Mouse (Mus musculus): ENCODE data around the gene Ccdc142.

The Ccdc142 gene

GRCm38 (mm10) chr6:83101316-83101687 is at the start of gene Ccdc142, which contains the start of gene Gm42688:
TSS of gene Ccdc142 (plus strand) at chr6:83101601.
TSS of gene Gm42688 (plus strand) at chr6:83101617.
- DNase-seq (ENCODE audit: low spot score), result peak; percentile 94

DNA sequence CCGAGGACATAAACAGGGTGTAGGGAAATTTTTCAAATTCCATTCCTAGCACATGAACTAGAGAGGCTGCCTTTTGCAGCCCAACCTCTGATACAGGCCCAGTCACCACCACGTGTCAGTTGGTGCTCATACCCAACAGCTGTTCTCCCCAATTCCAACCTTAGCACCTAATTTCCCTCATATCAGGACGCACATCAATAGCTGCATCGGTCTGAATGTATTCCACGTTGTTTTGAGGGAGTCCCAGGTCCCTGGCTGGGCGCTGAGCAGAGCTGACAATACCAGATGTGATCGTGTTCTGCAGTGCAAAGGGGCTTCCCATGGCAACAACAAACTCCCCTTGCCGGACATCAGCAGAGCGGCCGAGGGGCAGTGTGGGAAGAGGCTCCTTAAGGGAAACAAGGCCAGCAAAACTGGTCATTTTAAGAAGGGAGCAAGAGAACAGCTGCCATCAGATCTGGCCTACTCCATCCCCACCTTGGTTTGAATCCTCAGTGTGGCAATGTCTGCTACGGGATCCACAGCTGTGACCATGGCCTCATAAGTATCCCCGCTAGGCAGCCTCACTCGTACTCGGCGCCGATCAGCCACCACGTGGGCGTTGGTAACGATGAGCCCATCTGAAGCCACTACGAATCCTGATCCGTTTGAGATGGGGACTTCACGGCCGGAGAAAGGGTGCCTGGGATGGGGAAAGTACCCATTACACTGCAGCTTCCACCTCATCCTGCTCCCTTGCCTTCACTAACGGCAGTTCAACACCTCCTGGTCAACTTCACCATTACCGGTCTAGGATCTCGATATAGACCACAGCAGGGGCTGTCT is 48.1 kb upstream of the Ccdc142 start:
- DNase-seq (ENCODE audit: low spot score), result peak; percentile 67

DNA sequence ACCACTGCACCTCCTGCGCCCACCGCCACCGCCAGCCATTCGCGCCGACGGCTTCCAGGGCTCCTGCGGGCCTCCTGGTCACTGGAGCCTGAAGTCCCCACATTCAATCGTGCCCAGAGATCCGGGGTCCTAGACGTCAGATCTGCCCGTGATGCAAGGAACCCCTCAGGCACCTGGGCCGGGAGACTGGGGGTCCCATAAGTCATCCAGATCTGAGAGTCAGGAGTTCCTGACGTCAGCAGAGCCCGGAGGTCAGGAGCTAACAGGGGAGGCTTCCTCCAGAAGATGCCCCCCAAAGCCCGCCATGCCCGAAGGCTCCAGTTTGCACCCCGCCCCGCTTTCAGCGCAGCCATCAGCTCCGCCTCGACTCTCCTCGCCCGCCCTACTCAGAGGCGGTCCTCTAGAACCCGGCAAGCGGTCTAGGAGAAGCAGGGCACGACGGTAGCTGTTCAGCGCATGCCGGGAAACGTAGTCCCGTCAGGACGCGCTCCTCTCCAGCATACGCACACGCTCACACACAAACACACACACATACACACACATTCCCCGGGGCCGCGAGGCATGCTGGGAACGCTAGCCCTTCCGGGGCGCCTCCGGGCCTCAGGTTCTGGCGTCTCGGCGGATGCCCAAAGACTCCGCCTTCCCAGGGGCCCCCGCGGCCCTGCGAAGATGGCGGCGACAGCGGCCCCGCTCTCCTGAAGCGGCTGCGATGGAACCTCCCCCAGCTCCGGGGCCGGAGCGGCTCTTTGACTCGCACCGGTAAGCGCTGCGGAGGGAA is 47.1 kb upstream of the Ccdc142 start, which contains the start of gene Aup1:
Aup1 (plus strand) TSS at position 448 of the 778 bp plus-strand sequence.
- peak; percentile 99 for DNase-seq (ENCODE audit: low spot score)

GRCm38 (mm10) chr6:83054871-83055431 is 46.5 kb upstream of the Ccdc142 start, which contains the start of gene Htra2:
TSS of gene Htra2 (minus strand) at chr6:83055273.
- DNase-seq (ENCODE audit: low spot score), result peak; percentile 43

GRCm38 (mm10) chr6:83057790-83058189 is 43.6 kb upstream of the Ccdc142 start, which contains the start of gene Dqx1:
TSS of gene Dqx1 (plus strand) at chr6:83057844.
- no peak for DNase-seq (ENCODE audit: low spot score)

- no peak for DNase-seq (ENCODE audit: low spot score)
Measured at GRCm38 (mm10) chr6:83058725-83059124, 42.7 kb upstream of the Ccdc142 start.

DNA sequence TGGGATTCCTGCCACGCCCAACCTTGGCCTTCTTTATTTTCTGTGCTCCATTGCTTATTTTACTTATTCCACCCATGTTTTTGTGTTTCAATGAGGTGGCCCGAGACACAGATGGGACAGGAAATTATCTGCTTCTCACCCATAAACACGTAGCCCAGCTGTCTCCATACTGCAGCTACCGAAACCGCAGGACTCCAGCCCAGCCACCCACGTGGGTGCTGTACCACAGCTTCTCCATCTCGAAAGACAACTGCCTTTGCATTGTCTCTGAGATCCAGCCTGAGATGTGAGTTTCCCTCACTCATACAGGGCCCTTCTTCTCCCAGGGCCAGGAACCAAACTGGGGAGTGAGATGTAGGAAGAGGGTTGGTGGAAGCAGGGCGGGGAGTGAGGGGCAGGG is 35.4 kb upstream of the Ccdc142 start:
- no peak for DNase-seq (ENCODE audit: low spot score)

GRCm38 (mm10) chr6:83066441-83066840 is 35.0 kb upstream of the Ccdc142 start:
- DNase-seq (ENCODE audit: low spot score), result no peak

GRCm38 (mm10) chr6:83068221-83068620 is 33.2 kb upstream of the Ccdc142 start:
- DNase-seq (ENCODE audit: low spot score), result no peak

GRCm38 (mm10) chr6:83068706-83069487 is 32.5 kb upstream of the Ccdc142 start:
- no peak for DNase-seq (ENCODE audit: low spot score)

- peak; percentile 32 for DNase-seq (ENCODE audit: low spot score)
Measured at GRCm38 (mm10) chr6:83069488-83070246, 31.7 kb upstream of the Ccdc142 start.

GRCm38 (mm10) chr6:83070247-83070310 is 31.3 kb upstream of the Ccdc142 start, which contains the start of gene Tlx2:
TSS of gene Tlx2 (minus strand) at chr6:83070293.
- no peak for DNase-seq (ENCODE audit: low spot score)

- peak; percentile 55 for DNase-seq (ENCODE audit: low spot score)
Measured at GRCm38 (mm10) chr6:83070311-83071219, 30.8 kb upstream of the Ccdc142 start.

DNA sequence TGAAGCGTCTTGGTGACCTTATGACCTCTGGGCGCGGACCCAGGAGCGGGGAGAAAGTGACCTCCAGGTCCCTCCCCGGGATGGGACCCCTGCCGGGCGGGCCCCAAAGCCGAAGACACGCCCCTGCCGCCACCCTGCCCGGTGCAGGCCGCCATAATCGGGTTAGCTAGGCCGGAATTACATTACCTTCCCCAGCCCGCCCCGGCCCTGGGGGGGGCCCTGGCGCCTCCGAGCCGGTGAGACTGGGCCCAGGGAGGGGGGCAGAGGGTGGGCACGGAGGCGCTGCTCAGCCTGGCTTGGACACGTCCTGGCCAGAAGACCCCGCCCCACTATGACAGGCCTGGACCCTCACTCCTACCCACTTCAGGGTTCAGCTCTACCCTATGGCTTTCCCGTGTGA is 30.2 kb upstream of the Ccdc142 start:
- DNase-seq (ENCODE audit: low spot score), result no peak

DNA sequence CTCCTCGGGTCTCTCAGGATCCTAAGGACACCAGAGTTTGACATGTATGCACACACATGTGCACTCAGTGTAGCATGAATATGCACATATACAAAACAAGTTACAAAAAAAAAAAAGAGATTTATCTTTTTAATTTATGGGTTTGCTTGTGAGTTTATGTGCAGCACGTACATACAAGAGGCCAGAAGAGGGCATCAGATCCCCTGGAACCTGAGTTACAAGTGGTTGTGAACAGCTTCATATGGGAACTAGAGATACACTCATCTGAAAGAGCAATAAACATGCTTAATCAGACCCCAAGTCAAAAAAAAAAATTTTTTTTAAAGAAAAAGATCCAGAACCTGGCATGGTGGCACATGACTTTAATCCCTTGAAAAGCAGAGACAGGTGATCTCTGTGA is 26.4 kb upstream of the Ccdc142 start:
- DNase-seq (ENCODE audit: low spot score), result no peak

DNA sequence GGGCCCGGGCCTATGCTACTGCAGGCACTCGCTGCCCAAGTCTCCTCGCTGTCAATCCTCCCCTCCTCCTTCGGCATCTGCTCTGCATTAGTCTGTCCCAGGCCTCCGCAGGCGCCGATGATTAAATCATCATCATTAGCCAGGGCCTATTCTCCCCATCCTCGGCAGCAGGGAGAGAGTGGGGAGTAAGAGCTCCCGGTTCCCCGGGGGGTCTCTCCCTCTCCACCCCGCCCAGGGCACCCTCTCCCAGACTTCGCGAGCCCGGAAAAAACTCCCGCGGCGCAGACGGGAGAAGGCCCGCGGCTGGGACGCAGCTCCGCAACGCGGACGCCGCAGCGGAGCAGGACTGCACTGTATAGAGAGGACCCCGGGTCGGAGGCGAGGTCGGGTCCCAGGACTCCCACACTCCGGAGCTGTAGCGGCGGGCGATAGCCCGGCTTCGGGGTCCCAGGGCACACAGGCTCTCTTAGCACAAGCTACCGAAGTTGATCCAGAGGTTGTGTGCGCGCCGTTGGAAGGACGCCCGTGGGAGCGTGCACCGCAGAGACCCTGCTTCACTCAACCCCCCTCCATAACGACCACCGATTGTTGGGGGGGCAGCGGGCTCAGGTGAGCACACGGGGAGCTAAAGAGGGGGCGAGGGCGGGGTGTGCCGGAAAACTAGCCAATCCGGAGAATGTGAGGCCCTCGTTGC is 23.6 kb upstream of the Ccdc142 start, which contains the start of gene Pcgf1:
Pcgf1 (plus strand) TSS at position 240 of the 694 bp plus-strand sequence.
- DNase-seq (ENCODE audit: low spot score), result peak; percentile 72

DNA sequence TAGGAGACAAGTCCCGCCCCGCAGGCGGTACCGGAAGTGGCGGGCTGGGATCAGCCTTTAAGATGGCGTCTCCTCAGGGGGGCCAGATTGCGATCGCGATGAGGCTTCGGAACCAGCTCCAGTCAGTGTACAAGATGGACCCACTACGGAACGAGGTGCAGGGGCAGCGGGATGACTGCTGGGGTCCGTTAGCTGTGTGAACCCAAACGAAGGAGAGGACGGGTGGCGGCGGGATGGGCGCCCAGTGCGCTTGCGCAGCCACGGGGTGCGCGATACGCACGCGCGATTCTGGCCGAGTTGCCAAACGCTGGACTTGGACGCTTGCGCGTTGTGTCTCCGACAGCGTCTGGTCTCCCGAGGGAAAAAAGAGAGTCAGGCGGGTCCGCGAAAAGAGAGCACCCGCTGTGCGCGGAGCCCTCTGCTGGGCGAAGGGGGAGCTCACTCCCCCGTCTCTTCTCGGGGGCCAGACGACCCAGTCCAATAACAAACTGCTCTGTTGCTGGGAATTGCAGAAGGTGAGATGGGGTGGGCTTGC is 23.0 kb upstream of the Ccdc142 start:
- peak; percentile 99 for DNase-seq (ENCODE audit: low spot score)

GRCm38 (mm10) chr6:83080210-83080609 is 21.2 kb upstream of the Ccdc142 start:
- DNase-seq (ENCODE audit: low spot score), result no peak

GRCm38 (mm10) chr6:83083497-83083896 is 17.9 kb upstream of the Ccdc142 start:
- DNase-seq (ENCODE audit: low spot score), result no peak
